Mouse (Mus musculus): ENCODE data around the gene Ubac2.

DNA sequence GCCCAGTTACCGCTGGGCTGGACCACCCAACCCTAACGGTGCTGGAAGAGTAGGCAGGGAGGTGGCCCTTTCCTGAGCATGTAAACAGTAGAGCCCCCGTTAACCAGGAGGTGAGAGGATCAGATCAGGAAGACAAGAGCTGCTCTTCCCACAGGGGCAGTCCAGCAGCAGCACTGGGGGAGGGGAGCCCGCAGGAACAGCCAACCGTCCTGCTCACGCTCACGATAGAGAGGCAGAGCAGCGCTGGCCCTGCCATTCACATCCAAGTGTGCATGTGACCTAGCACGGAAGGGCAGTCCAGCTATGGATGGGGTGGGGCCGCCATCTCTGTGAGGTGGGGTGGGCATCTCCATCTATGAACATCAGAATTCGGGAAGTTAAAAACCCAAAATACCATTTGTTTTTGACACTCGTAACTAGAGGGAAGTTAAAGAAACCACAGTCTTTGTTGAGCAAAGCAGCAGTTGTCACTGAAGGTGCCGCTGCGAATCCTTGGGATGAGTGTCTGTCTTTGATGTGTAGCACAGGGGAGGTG lies 135.1 kb downstream of the Ubac2 start:
- TF ChIP-seq CTCF (IDR thresholded peaks at IDR 0.05) (no peak), EP300 (IDR thresholded peaks at IDR 0.05) (no peak)

All from lung, postnatal 0 days (tissue).